Mouse (Mus musculus): ENCODE data around the gene Gas7. TPM values are rescaled to one million over a fixed set of nuclear protein-coding genes. Genes with fewer than 3 reads are reported as not detected.

Gene Gas7
- polyA plus RNA-seq, 1 experiment from 2014 or later: 3.5 TPM

GRCm38 (mm10) chr11:67566704-67567103 lies 111.5 kb downstream of the Gas7 start:
- Histone ChIP-seq H3K27ac (replicated peaks) (no peak overlapping the region), H3K4me2 (replicated peaks) (no peak overlapping the region), H3K9ac (replicated peaks) (no peak overlapping the region), H3K4me1 (peaks cover 15% of the 10 kb centered on the region), H3K27me3 (no peaks in the 10 kb centered on the region), H3K9me3 (no peaks in the 10 kb centered on the region), H3K36me3 (no peaks in the 10 kb centered on the region), H3K4me3 (no peak overlapping the region)
- WGBS: 84% methylated on average over 5 of the region's 5 CpGs
- no peak for ATAC-seq (ENCODE audit: low FRiP score, low read depth)

GRCm38 (mm10) chr11:67567184-67567583 lies 111.9 kb downstream of the Gas7 start:
- no peaks in the 10 kb centered on the region for H3K9me3 ChIP-seq
- H3K36me3 ChIP-seq: no peaks in the 10 kb centered on the region
- H3K27ac ChIP-seq (replicated peaks): no peak overlapping the region
- H3K4me3 ChIP-seq: no peak overlapping the region
- H3K9ac ChIP-seq (replicated peaks): no peak overlapping the region
- H3K4me1 ChIP-seq: peaks cover 15% of the 10 kb centered on the region
- no peaks in the 10 kb centered on the region for H3K27me3 ChIP-seq
- H3K4me2 ChIP-seq (replicated peaks): no peak overlapping the region
- WGBS: 84% methylated on average over 5 of the region's 5 CpGs
- no peak for ATAC-seq (ENCODE audit: low FRiP score, low read depth)

GRCm38 (mm10) chr11:67567991-67568390 lies 112.8 kb downstream of the Gas7 start:
- no peak for ATAC-seq (ENCODE audit: low FRiP score, low read depth)
- WGBS: 85% methylated on average over 4 of the region's 4 CpGs
- H3K4me3 ChIP-seq: no peak overlapping the region
- no peak overlapping the region for H3K27ac ChIP-seq (replicated peaks)
- peaks cover 15% of the 10 kb centered on the region for H3K4me1 ChIP-seq
- no peaks in the 10 kb centered on the region for H3K36me3 ChIP-seq
- H3K4me2 ChIP-seq (replicated peaks): no peak overlapping the region
- no peaks in the 10 kb centered on the region for H3K27me3 ChIP-seq
- no peak overlapping the region for H3K9ac ChIP-seq (replicated peaks)
- no peaks in the 10 kb centered on the region for H3K9me3 ChIP-seq

GRCm38 (mm10) chr11:67568815-67569214 lies 113.6 kb downstream of the Gas7 start:
- no peaks in the 10 kb centered on the region for H3K27me3 ChIP-seq
- no peak overlapping the region for H3K4me3 ChIP-seq
- H3K27ac ChIP-seq (replicated peaks): no peak overlapping the region
- no peak overlapping the region for H3K4me2 ChIP-seq (replicated peaks)
- ATAC-seq (ENCODE audit: low FRiP score, low read depth): no peak
- no peaks in the 10 kb centered on the region for H3K9me3 ChIP-seq
- 87% methylated on average over 5 of the region's 5 CpGs for WGBS
- H3K9ac ChIP-seq (replicated peaks): no peak overlapping the region
- no peaks in the 10 kb centered on the region for H3K36me3 ChIP-seq
- H3K4me1 ChIP-seq: peaks cover 15% of the 10 kb centered on the region

GRCm38 (mm10) chr11:67570947-67571346 lies 115.7 kb downstream of the Gas7 start:
- Histone ChIP-seq H3K27me3 (no peaks in the 10 kb centered on the region), H3K4me3 (no peak overlapping the region), H3K27ac (replicated peaks) (no peak overlapping the region), H3K9me3 (no peaks in the 10 kb centered on the region), H3K4me1 (peaks cover 11% of the 10 kb centered on the region), H3K4me2 (replicated peaks) (no peak overlapping the region), H3K9ac (replicated peaks) (no peak overlapping the region), H3K36me3 (no peaks in the 10 kb centered on the region)
- 39% methylated on average over 8 of the region's 8 CpGs for WGBS
- no peak for ATAC-seq (ENCODE audit: low FRiP score, low read depth)

- H3K9me3 ChIP-seq: no peaks in the 10 kb centered on the region
- no peak overlapping the region for H3K9ac ChIP-seq (replicated peaks)
- no peak overlapping the region for H3K4me3 ChIP-seq
- H3K4me1 ChIP-seq: peaks cover 11% of the 10 kb centered on the region
- no peak overlapping the region for H3K27ac ChIP-seq (replicated peaks)
- 91% methylated on average over 5 of the region's 5 CpGs for WGBS
- H3K4me2 ChIP-seq (replicated peaks): no peak overlapping the region
- no peaks in the 10 kb centered on the region for H3K36me3 ChIP-seq
- ATAC-seq (ENCODE audit: low FRiP score, low read depth): no peak
- no peaks in the 10 kb centered on the region for H3K27me3 ChIP-seq
Observed at GRCm38 (mm10) chr11:67574344-67574743, 119.1 kb downstream of the Gas7 start.

- Histone ChIP-seq H3K27ac (replicated peaks) (no peak overlapping the region), H3K36me3 (no peaks in the 10 kb centered on the region), H3K9me3 (no peaks in the 10 kb centered on the region), H3K27me3 (no peaks in the 10 kb centered on the region), H3K4me1 (no peaks in the 10 kb centered on the region), H3K9ac (replicated peaks) (no peak overlapping the region), H3K4me2 (replicated peaks) (no peak overlapping the region), H3K4me3 (no peak overlapping the region)
- 79% methylated on average over 5 of the region's 5 CpGs for WGBS
- ATAC-seq (ENCODE audit: low FRiP score, low read depth): no peak
Observed at GRCm38 (mm10) chr11:67577472-67577871, 122.2 kb downstream of the Gas7 start.

GRCm38 (mm10) chr11:67577994-67578393 lies 122.8 kb downstream of the Gas7 start:
- no peaks in the 10 kb centered on the region for H3K36me3 ChIP-seq
- H3K27me3 ChIP-seq: no peaks in the 10 kb centered on the region
- H3K4me3 ChIP-seq: no peak overlapping the region
- no peaks in the 10 kb centered on the region for H3K9me3 ChIP-seq
- no peak overlapping the region for H3K27ac ChIP-seq (replicated peaks)
- no peak overlapping the region for H3K4me2 ChIP-seq (replicated peaks)
- H3K9ac ChIP-seq (replicated peaks): no peak overlapping the region
- H3K4me1 ChIP-seq: no peaks in the 10 kb centered on the region
- ATAC-seq (ENCODE audit: low FRiP score, low read depth): no peak
- 77% methylated on average over 4 of the region's 4 CpGs for WGBS

GRCm38 (mm10) chr11:67579136-67579535 lies 123.9 kb downstream of the Gas7 start:
- Histone ChIP-seq H3K4me1 (no peaks in the 10 kb centered on the region), H3K4me2 (replicated peaks) (no peak overlapping the region), H3K9me3 (no peaks in the 10 kb centered on the region), H3K9ac (replicated peaks) (no peak overlapping the region), H3K27ac (replicated peaks) (no peak overlapping the region), H3K27me3 (no peaks in the 10 kb centered on the region), H3K36me3 (no peaks in the 10 kb centered on the region), H3K4me3 (no peak overlapping the region)
- ATAC-seq (ENCODE audit: low FRiP score, low read depth): no peak
- 73% methylated on average over 9 of the region's 9 CpGs for WGBS

GRCm38 (mm10) chr11:67581549-67581948 lies 126.3 kb downstream of the Gas7 start:
- H3K4me1 ChIP-seq: no peaks in the 10 kb centered on the region
- no peak overlapping the region for H3K9ac ChIP-seq (replicated peaks)
- no peak overlapping the region for H3K27ac ChIP-seq (replicated peaks)
- H3K4me2 ChIP-seq (replicated peaks): no peak overlapping the region
- H3K9me3 ChIP-seq: no peaks in the 10 kb centered on the region
- 51% methylated on average over 7 of the region's 7 CpGs for WGBS
- H3K4me3 ChIP-seq: no peak overlapping the region
- H3K36me3 ChIP-seq: no peaks in the 10 kb centered on the region
- no peaks in the 10 kb centered on the region for H3K27me3 ChIP-seq
- ATAC-seq (ENCODE audit: low FRiP score, low read depth): no peak

GRCm38 (mm10) chr11:67582570-67582969 lies 127.3 kb downstream of the Gas7 start:
- WGBS: 88% methylated on average over 4 of the region's 4 CpGs
- no peaks in the 10 kb centered on the region for H3K36me3 ChIP-seq
- H3K4me3 ChIP-seq: no peak overlapping the region
- no peak overlapping the region for H3K9ac ChIP-seq (replicated peaks)
- no peaks in the 10 kb centered on the region for H3K9me3 ChIP-seq
- no peaks in the 10 kb centered on the region for H3K27me3 ChIP-seq
- ATAC-seq (ENCODE audit: low FRiP score, low read depth): no peak
- H3K4me2 ChIP-seq (replicated peaks): no peak overlapping the region
- no peaks in the 10 kb centered on the region for H3K4me1 ChIP-seq
- no peak overlapping the region for H3K27ac ChIP-seq (replicated peaks)

GRCm38 (mm10) chr11:67585016-67585415 lies 129.8 kb downstream of the Gas7 start:
- Histone ChIP-seq H3K4me2 (replicated peaks) (no peak overlapping the region), H3K4me3 (no peak overlapping the region), H3K27me3 (no peaks in the 10 kb centered on the region), H3K9me3 (no peaks in the 10 kb centered on the region), H3K36me3 (no peaks in the 10 kb centered on the region), H3K9ac (replicated peaks) (no peak overlapping the region), H3K4me1 (no peaks in the 10 kb centered on the region), H3K27ac (replicated peaks) (no peak overlapping the region)
- WGBS: 83% methylated on average over 6 of the region's 6 CpGs
- no peak for ATAC-seq (ENCODE audit: low FRiP score, low read depth)

GRCm38 (mm10) chr11:67585629-67586028 lies 130.4 kb downstream of the Gas7 start:
- no peaks in the 10 kb centered on the region for H3K4me1 ChIP-seq
- no peaks in the 10 kb centered on the region for H3K9me3 ChIP-seq
- H3K36me3 ChIP-seq: no peaks in the 10 kb centered on the region
- H3K27me3 ChIP-seq: no peaks in the 10 kb centered on the region
- WGBS: 89% methylated on average over 2 of the region's 2 CpGs
- no peak overlapping the region for H3K4me2 ChIP-seq (replicated peaks)
- H3K27ac ChIP-seq (replicated peaks): no peak overlapping the region
- no peak for ATAC-seq (ENCODE audit: low FRiP score, low read depth)
- H3K9ac ChIP-seq (replicated peaks): no peak overlapping the region
- no peak overlapping the region for H3K4me3 ChIP-seq
